Mouse (Mus musculus): ENCODE data around the gene Cers2.

DNA sequence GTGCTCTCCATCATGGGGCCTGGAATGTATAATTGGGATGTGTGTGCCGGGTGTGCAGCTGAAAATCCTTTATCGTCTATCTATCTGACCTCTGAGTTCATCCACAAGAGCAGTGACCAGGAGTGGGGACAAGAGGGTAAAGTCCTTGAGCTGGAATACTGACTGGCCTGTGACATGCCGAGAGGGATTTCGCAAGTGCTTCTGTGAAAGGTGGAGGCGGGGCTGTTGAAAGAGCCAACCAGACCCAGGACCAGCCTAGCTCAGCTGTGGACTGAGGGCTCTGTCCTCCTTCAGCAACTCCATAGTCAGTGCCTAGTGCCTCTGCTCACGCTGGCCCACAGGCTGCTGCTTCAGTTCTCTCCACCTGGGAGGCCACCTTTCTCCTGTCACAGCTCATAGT, 4.0 kb downstream of the Cers2 start:
- TF ChIP-seq POLR2A (IDR thresholded peaks at IDR 0.05; ENCODE audit: extremely low read depth, insufficient read depth, low read length) (peak; percentile 94), CTCF (IDR thresholded peaks at IDR 0.05; ENCODE audit: low read depth, low read length) (no peak)

Data from liver, adult 2 months (tissue).